Mouse (Mus musculus): Measurements from ENCODE around the gene Ptgis. TPM values are rescaled to one million over a fixed set of nuclear protein-coding genes. Genes with fewer than 3 reads are reported as not detected.

The Ptgis gene
- polyA plus RNA-seq, 1 experiment from 2014 or later, result 26.6 TPM

- Histone ChIP-seq H3K9ac (replicated peaks; ENCODE audit: low read depth, low read length) (no peak overlapping the region), H3K9me3 (ENCODE audit: control insufficient read depth, low read depth, low read length) (no peaks in the 10 kb centered on the region), H3K27ac (ENCODE audit: low read length) (no peak overlapping the region), H3K4me1 (ENCODE audit: control insufficient read depth, insufficient read depth, low read length) (0 out of 2 replicates have a peak, but pooled peaks cover 9% of the 10 kb centered on the region), H3K4me2 (replicated peaks; ENCODE audit: low read depth, low read length) (no peak overlapping the region), H3K27me3 (ENCODE audit: control insufficient read depth, insufficient read depth, low read length) (peaks cover 15% of the 10 kb centered on the region; the same call in 1 of the 2 replicates), H3K4me3 (ENCODE audit: low read depth, low read length) (no peak overlapping the region), H3K36me3 (ENCODE audit: control insufficient read depth, insufficient read depth, low read length) (no peaks in the 10 kb centered on the region)
- no peak for ATAC-seq (ENCODE audit: insufficient number of reproducible peaks, insufficient read depth, low FRiP score, low read depth)
- WGBS, result 85% methylated on average over 5 of the region's 5 CpGs
Measured at GRCm38 (mm10) chr2:167187119-167187518, 53.3 kb downstream of the Ptgis start.

GRCm38 (mm10) chr2:167186544-167186943 lies 53.9 kb downstream of the Ptgis start:
- Histone ChIP-seq H3K9me3 (ENCODE audit: control insufficient read depth, low read depth, low read length) (no peaks in the 10 kb centered on the region), H3K4me3 (ENCODE audit: low read depth, low read length) (no peak overlapping the region), H3K36me3 (ENCODE audit: control insufficient read depth, insufficient read depth, low read length) (no peaks in the 10 kb centered on the region), H3K27ac (ENCODE audit: low read length) (no peak overlapping the region), H3K9ac (replicated peaks; ENCODE audit: low read depth, low read length) (no peak overlapping the region), H3K4me2 (replicated peaks; ENCODE audit: low read depth, low read length) (no peak overlapping the region), H3K4me1 (ENCODE audit: control insufficient read depth, insufficient read depth, low read length) (0 out of 2 replicates have a peak, but pooled peaks cover 9% of the 10 kb centered on the region), H3K27me3 (ENCODE audit: control insufficient read depth, insufficient read depth, low read length) (peaks cover 13% of the 10 kb centered on the region; the same call in 1 of the 2 replicates)
- no peak for ATAC-seq (ENCODE audit: insufficient number of reproducible peaks, insufficient read depth, low FRiP score, low read depth)
- 39% methylated on average over 10 of the region's 10 CpGs for WGBS

GRCm38 (mm10) chr2:167186003-167186402 lies 54.4 kb downstream of the Ptgis start:
- Histone ChIP-seq H3K27ac (ENCODE audit: low read length) (no peak overlapping the region), H3K9ac (replicated peaks; ENCODE audit: low read depth, low read length) (no peak overlapping the region), H3K4me2 (replicated peaks; ENCODE audit: low read depth, low read length) (no peak overlapping the region), H3K4me3 (ENCODE audit: low read depth, low read length) (no peak overlapping the region), H3K9me3 (ENCODE audit: control insufficient read depth, low read depth, low read length) (no peaks in the 10 kb centered on the region), H3K27me3 (ENCODE audit: control insufficient read depth, insufficient read depth, low read length) (0 out of 2 replicates have a peak, but pooled peaks cover 10% of the 10 kb centered on the region), H3K4me1 (ENCODE audit: control insufficient read depth, insufficient read depth, low read length) (0 out of 2 replicates have a peak, but pooled peaks cover 9% of the 10 kb centered on the region), H3K36me3 (ENCODE audit: control insufficient read depth, insufficient read depth, low read length) (no peaks in the 10 kb centered on the region)
- ATAC-seq (ENCODE audit: insufficient number of reproducible peaks, insufficient read depth, low FRiP score, low read depth), result no peak
- WGBS, result 50% methylated on average over 13 of the region's 13 CpGs

- 0 out of 2 replicates have a peak, but pooled peaks cover 9% of the 10 kb centered on the region for H3K4me1 ChIP-seq (ENCODE audit: control insufficient read depth, insufficient read depth, low read length)
- H3K4me2 ChIP-seq (replicated peaks; ENCODE audit: low read depth, low read length), result no peak overlapping the region
- no peak overlapping the region for H3K27ac ChIP-seq (ENCODE audit: low read length)
- H3K36me3 ChIP-seq (ENCODE audit: control insufficient read depth, insufficient read depth, low read length), result no peaks in the 10 kb centered on the region
- no peak overlapping the region for H3K4me3 ChIP-seq (ENCODE audit: low read depth, low read length)
- no peak overlapping the region for H3K9ac ChIP-seq (replicated peaks; ENCODE audit: low read depth, low read length)
- H3K9me3 ChIP-seq (ENCODE audit: control insufficient read depth, low read depth, low read length), result no peaks in the 10 kb centered on the region
- ATAC-seq (ENCODE audit: insufficient number of reproducible peaks, insufficient read depth, low FRiP score, low read depth), result no peak
- 0 out of 2 replicates have a peak, but pooled peaks cover 8% of the 10 kb centered on the region for H3K27me3 ChIP-seq (ENCODE audit: control insufficient read depth, insufficient read depth, low read length)
- 85% methylated on average over 2 of the region's 2 CpGs for WGBS
Measured at GRCm38 (mm10) chr2:167185432-167185831, 55.0 kb downstream of the Ptgis start.

- 79% methylated on average over 14 of the region's 14 CpGs for WGBS
- H3K27me3 ChIP-seq (ENCODE audit: control insufficient read depth, insufficient read depth, low read length), result no peaks in the 10 kb centered on the region
- H3K36me3 ChIP-seq (ENCODE audit: control insufficient read depth, insufficient read depth, low read length), result no peaks in the 10 kb centered on the region
- no peak for ATAC-seq (ENCODE audit: insufficient number of reproducible peaks, insufficient read depth, low FRiP score, low read depth)
- no peak overlapping the region for H3K4me3 ChIP-seq (ENCODE audit: low read depth, low read length)
- H3K4me1 ChIP-seq (ENCODE audit: control insufficient read depth, insufficient read depth, low read length), result no peaks in the 10 kb centered on the region
- H3K9ac ChIP-seq (replicated peaks; ENCODE audit: low read depth, low read length), result no peak overlapping the region
- no peak overlapping the region for H3K27ac ChIP-seq (ENCODE audit: low read length)
- H3K4me2 ChIP-seq (replicated peaks; ENCODE audit: low read depth, low read length), result no peak overlapping the region
- no peaks in the 10 kb centered on the region for H3K9me3 ChIP-seq (ENCODE audit: control insufficient read depth, low read depth, low read length)
Measured at GRCm38 (mm10) chr2:167181662-167182389, 58.6 kb downstream of the Ptgis start.

- Histone ChIP-seq H3K9ac (replicated peaks; ENCODE audit: low read depth, low read length) (no peak overlapping the region), H3K4me3 (ENCODE audit: low read depth, low read length) (no peak overlapping the region), H3K4me1 (ENCODE audit: control insufficient read depth, insufficient read depth, low read length) (no peaks in the 10 kb centered on the region), H3K36me3 (ENCODE audit: control insufficient read depth, insufficient read depth, low read length) (no peaks in the 10 kb centered on the region), H3K27ac (ENCODE audit: low read length) (no peak overlapping the region), H3K4me2 (replicated peaks; ENCODE audit: low read depth, low read length) (no peak overlapping the region), H3K27me3 (ENCODE audit: control insufficient read depth, insufficient read depth, low read length) (no peaks in the 10 kb centered on the region), H3K9me3 (ENCODE audit: control insufficient read depth, low read depth, low read length) (no peaks in the 10 kb centered on the region)
- WGBS, result 80% methylated on average over 8 of the region's 8 CpGs
- no peak for ATAC-seq (ENCODE audit: insufficient number of reproducible peaks, insufficient read depth, low FRiP score, low read depth)
Measured at GRCm38 (mm10) chr2:167181096-167181495, 59.3 kb downstream of the Ptgis start.

- no peak for ATAC-seq (ENCODE audit: insufficient number of reproducible peaks, insufficient read depth, low FRiP score, low read depth)
- Histone ChIP-seq H3K4me3 (ENCODE audit: low read depth, low read length) (no peak overlapping the region), H3K27me3 (ENCODE audit: control insufficient read depth, insufficient read depth, low read length) (no peaks in the 10 kb centered on the region), H3K4me1 (ENCODE audit: control insufficient read depth, insufficient read depth, low read length) (no peaks in the 10 kb centered on the region), H3K9me3 (ENCODE audit: control insufficient read depth, low read depth, low read length) (no peaks in the 10 kb centered on the region), H3K27ac (ENCODE audit: low read length) (no peak overlapping the region), H3K4me2 (replicated peaks; ENCODE audit: low read depth, low read length) (no peak overlapping the region), H3K36me3 (ENCODE audit: control insufficient read depth, insufficient read depth, low read length) (no peaks in the 10 kb centered on the region), H3K9ac (replicated peaks; ENCODE audit: low read depth, low read length) (no peak overlapping the region)
- 84% methylated on average over 10 of the region's 10 CpGs for WGBS
Measured at GRCm38 (mm10) chr2:167179301-167179700, 61.1 kb downstream of the Ptgis start.

- no peak overlapping the region for H3K4me3 ChIP-seq (ENCODE audit: low read depth, low read length)
- 51% methylated on average over 10 of the region's 10 CpGs for WGBS
- no peak for ATAC-seq (ENCODE audit: insufficient number of reproducible peaks, insufficient read depth, low FRiP score, low read depth)
Measured at GRCm38 (mm10) chr2:167177231-167177641, 63.2 kb downstream of the Ptgis start.

More at GRCm38 (mm10) chr2:167177231-167177641, 63.2 kb downstream of the Ptgis start:
- no peaks in the 10 kb centered on the region for H3K9me3 ChIP-seq (ENCODE audit: control insufficient read depth, low read depth, low read length)
- no peak overlapping the region for H3K27ac ChIP-seq (ENCODE audit: low read length)
- no peaks in the 10 kb centered on the region for H3K36me3 ChIP-seq (ENCODE audit: control insufficient read depth, insufficient read depth, low read length)
- no peaks in the 10 kb centered on the region for H3K27me3 ChIP-seq (ENCODE audit: control insufficient read depth, insufficient read depth, low read length)
- H3K9ac ChIP-seq (replicated peaks; ENCODE audit: low read depth, low read length), result no peak overlapping the region
- no peak overlapping the region for H3K4me2 ChIP-seq (replicated peaks; ENCODE audit: low read depth, low read length)
- no peaks in the 10 kb centered on the region for H3K4me1 ChIP-seq (ENCODE audit: control insufficient read depth, insufficient read depth, low read length)
